Mouse (Mus musculus): ENCODE measurements at regions not wholly inside any gene's neighbourhood (a gene's known extent, or its start where the extent isn't known, plus 50 kb on each side); places are given as distances from the start of the nearest gene placed in this dataset.

DNA sequence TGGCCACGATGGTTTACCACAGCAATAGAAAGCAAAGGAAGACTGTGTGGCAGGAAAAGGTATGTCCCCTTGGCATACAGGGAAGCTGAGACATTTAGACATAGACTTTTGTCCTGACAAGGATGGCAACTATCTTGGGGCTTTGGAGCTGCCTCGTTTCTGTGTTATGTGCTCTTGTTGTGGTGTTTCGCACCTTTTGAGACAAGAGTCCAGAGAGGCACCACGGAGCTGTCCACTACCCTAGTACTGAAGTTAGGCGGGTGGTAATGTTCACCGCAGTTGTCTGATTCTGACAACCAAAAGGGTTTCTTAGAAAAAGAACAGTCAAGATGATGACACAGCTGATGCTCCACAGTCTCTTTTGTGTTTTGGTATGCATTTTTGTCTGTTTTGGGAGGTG lies 90.9 kb upstream of the Got2 start:
- DNase-seq (ENCODE audit: low spot score in 2 of 2) = peak in 1 of 2 experiments; percentile 16

DNA sequence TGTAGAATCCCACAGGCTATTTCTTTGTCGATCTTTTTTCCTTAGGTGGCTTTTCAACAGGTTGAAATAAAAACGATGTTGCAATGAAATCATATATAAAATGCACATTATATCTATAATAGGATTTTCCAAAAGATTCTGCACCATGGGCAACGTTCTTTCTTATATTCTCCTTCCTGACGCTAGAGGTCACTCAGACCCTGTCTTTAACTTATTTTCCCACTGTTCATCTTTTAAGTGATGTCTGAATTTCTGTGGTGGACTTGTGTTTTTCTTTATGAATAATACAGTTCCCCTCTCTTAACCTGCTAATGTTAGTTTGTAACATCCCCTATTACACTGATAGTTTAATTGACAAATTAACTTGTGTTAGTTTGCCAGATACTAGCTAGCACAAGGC lies 86.5 kb upstream of the Got2 start:
- no peak for DNase-seq (ENCODE audit: low spot score in 2 of 2)

DNA sequence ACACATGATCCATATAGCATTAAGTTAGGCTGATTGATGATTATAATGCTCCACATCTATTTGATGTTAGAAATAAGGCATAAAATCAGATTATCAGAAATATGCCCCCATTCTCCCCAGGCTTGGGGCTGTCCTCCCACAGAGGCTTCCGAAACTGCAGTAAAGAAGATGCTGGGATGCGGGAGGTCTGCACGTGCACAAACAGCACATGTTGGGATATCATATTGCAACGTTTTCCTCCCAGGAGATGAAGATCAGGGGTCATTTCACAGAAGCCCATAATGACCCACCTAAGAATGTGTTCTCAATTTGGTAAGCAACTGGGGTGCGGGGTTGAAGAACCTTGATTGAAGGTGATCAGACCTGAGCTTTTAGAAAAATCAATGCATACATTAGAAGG lies 85.9 kb upstream of the Got2 start:
- DNase-seq (ENCODE audit: low spot score in 2 of 2) = no peak

DNA sequence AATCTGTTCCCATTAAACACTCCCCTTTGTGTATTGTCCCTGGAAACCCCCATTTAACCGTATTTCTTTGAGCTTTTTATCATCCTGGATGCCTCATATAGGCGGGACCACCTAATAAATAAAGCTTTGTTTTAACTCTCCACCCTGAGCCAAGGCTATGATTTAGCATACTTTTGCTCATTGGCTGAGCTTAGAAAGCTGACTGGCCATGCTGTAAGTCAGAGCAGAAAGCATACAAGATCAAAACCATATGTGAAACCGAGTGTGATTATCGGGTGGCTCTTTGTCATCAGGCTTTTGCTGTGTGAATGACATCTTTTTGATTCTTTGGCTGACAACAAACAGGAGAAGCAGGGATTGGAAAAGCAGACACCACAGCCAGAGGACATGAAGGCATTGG lies 85.2 kb upstream of the Got2 start:
- no peak for DNase-seq (ENCODE audit: low spot score in 2 of 2)

DNA sequence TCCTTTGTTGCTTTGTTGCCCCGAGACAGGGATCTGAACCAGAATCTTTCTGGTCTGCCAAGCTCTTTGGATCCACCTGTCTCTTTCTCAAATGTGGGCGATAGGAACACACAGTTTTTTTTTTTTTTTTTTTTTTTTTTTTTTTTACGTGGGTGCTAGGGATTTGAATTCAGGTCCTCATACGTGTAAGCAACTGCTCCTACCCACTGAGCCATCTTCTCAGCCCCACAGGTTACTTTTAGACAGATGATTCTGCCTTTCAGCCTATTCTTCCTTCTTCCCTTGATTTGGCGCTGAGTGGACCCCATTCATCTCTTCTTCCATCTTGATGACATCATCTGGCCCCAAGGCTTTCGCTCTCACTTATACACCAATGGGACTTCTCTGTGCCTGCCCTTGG lies 80.5 kb upstream of the Got2 start:
- DNase-seq (ENCODE audit: low spot score in 2 of 2) = no peak

- DNase-seq (ENCODE audit: low spot score in 2 of 2) = no peak
Observed at GRCm38 (mm10) chr8:95966430-95966829, 78.1 kb upstream of the Got2 start.

- DNase-seq (ENCODE audit: low spot score in 2 of 2) = no peak
Observed at GRCm38 (mm10) chr8:95952257-95952656, 63.9 kb upstream of the Got2 start.

DNA sequence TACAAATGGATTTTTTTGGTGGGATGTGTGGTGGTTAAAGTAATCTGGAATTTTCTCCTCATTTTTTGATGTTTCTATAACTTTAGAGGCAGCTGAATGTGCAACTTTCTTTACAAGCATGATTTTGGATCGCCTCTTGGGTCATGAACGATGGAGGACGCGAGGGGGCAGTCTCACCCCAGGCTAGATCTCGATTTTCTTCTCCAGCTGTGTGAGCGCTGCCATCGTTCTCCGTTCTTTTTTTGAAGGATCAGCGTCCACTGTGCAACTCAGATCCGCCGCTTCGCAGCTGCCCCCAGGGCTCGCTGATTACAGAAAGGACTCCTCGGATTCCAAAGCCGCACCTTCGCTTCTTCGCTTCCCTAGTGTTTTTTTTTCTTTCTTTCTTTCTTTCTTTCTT lies 63.4 kb upstream of the Got2 start:
- DNase-seq (ENCODE audit: low spot score in 2 of 2) = peak; percentile 33 to 66

Data from gastrocnemius, postnatal 4 days (tissue).